Mouse (Mus musculus) spleen, adult 10 weeks (tissue): ENCODE data around the gene Sept3. TPM values are rescaled to one million over a fixed set of nuclear protein-coding genes. Genes with fewer than 3 reads are reported as not detected.

Experiments
- polyA plus RNA-seq: library from polyadenylated mRNA; stranded (reverse); fragments of 350-450 nt; fragmentation: Illumina TruSeq; extraction: RNeasy Lipid Tissue Mini Kit (QIAGEN cat#74804); gene quantifications from one replicate; pipeline ENCODE4 v1.2.3, GENCODE M21; 2015; ENCODE audit warnings: low replicate concordance; ENCODE audit not compliant: insufficient read depth

The Sept3 gene
- polyA plus RNA-seq = 3.2 TPM

DNA sequence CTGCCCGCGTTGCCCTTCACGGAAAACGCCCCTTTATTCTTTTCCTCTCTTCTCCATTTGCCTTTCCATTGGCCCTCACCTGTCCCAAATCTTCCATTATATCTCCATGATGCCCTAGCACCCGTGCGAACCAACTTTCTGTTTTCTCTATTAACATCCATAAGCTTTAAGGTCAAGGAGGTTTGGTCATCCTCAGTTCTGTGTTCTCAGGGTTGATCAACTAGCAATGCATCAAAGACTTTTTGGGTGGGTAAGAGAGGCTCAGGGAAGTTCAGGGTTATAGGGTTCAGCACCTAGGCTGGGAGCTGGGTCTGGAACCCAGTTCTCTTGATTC, at the start of gene Sept3:
TSS of gene Sept3 (plus strand) at position 301 of the 334 bp plus-strand sequence.

DNA sequence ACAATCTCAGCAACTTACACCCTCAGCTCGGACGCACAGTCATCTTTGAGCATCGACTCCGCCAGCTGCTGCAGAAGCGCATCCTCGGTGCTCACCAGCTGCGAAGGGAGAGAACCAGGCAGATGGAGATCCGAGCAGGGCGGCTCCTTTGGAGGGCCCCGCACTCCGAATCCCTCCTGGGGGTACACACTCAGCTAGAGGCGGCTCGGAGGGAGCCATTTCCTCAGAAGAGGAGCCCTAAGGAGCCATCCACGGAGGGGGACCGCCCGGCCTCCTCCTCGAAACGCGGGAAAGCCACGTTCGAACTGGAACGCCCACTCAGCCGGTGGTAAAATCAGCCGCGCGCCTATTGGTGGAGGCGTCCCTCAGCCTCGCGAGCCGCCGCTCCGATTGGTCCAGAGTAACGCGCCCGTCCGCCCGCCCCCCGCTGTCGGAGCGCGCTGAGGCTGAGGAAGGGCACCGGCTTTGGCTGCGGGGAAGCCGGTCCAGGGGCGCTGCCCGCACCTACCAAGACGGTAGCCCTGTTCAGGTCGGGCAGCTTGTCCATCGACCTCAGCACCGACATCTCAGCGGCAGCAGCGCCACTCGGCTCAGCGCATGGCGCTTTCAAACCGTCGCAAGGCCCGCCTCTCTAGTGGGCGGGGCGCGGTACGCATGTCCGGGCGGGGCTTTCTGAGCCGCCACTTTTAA, 30.4 kb upstream of the Sept3 start, which contains the start of gene Cenpm:
TSS of gene Cenpm (minus strand) at position 634 of the 690 bp plus-strand sequence.

DNA sequence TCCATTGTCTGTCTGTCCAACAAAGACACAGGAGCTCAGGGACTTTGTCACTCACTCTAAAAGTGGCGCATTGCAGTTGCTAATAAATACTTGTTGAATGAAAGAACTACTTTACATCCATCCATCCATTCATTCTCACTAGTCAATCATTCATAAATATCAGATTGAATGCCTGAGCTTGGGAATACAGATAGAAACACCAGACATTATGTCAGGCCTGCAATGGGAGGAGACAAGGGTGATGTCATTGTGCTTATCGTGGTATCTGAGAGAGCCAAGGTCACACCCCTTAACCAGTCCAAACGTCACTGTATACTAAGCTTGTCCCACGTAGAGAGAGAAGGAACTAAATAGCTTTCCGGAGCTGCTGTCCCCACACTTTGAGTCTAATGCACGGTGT, 22.6 kb upstream of the Sept3 start, which contains the start of gene 1500009C09Rik:
TSS of gene 1500009C09Rik (plus strand) at position 301 of the 400 bp plus-strand sequence.

DNA sequence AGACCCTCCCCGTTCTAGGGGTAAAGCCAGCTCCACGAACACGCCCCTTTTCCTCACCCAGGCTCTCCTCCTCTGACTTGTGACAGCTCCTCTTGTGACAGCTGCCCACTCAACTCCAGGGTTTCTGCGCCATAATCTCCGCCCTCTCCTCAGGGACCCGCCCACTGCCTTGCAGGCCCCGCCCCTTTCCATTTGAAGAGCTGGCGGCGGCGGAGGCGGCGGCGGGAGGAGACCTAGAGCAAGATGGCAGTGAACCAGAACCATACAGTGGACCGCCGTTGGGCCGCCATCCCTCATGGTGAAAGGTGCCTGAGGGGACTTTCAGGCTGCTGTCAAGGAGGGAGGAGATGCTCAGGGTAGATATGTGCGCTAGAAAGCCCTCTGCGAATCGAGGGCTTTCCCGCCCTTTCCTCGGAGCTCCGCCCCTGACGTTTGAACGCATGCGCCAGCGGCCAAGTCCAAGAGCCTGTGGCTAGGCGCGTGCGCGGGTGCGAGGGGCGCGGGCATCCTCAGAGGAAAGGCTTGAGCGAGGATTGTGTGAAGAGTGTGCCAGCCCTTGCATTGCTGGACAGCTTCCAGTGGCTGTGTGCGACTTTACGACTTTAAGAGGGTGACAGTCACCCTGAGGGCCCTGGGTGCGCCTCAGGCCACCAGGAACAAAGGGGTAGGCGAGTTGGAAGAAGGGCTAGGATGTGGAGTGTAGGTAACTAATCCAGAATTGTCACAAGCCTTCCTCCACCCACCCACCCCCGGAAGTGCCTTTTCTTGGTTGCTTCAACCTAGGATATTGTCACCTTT, 24.3 kb downstream of the Sept3 start, which contains the start of gene Wbp2nl:
TSS of gene Wbp2nl (plus strand) at position 191 of the 798 bp plus-strand sequence.

DNA sequence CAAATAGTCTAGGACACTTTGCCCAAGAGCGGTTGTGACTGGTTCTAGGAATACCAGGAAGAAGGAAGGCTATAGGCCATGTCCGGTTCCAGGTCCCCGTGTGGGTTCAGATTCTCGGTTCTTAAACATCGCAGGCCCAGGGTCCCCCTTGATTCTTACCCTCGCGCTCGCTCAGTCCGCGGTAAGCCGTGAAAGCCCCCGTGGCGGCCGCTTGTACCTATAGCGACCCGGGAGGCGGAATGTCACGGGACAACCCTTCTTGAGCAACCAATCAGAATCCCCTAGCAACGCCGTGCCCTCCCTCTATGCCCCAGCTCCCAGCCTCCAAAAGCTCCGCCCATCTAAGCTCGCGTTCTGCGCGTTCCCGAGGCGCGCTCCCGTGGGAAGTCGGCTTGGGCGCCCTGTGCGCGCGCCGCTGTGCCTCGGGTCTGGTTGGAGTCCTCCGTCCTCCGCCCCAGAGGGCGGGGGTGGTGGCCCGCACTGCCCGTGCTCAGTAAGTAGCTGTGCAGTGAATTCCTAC, 64.0 kb downstream of the Sept3 start, which contains the start of the genes Naga, Pheta2 and Smdt1:
TSS of gene Naga (minus strand) at position 333 of the 520 bp plus-strand sequence.
TSS of gene Pheta2 (plus strand) at position 350 of the 520 bp plus-strand sequence.
TSS of gene Smdt1 (plus strand) at position 367 of the 520 bp plus-strand sequence.

Other genes starting within 250 kb of the Sept3 start
- gene Desi1, start 241.0 kb upstream of the Sept3 start, polyA plus RNA-seq = 24.1 TPM
- 237 TPM for gene Snu13, start 227.3 kb upstream of the Sept3 start, polyA plus RNA-seq
- gene 4930407I10Rik, start 215.7 kb upstream of the Sept3 start, polyA plus RNA-seq = not detected
- not detected for gene Mei1, start 204.9 kb upstream of the Sept3 start, polyA plus RNA-seq
- 33.7 TPM for gene Ccdc134, start 147.0 kb upstream of the Sept3 start, polyA plus RNA-seq
- gene Srebf2, start 127.7 kb upstream of the Sept3 start, polyA plus RNA-seq = 50.6 TPM
- 0.11 TPM for gene Shisa8, start 62.1 kb upstream of the Sept3 start, polyA plus RNA-seq
- 108 TPM for gene Tnfrsf13c, start 50.5 kb upstream of the Sept3 start, polyA plus RNA-seq
- gene Cenpm, start 30.1 kb upstream of the Sept3 start, polyA plus RNA-seq = 4.6 TPM
- gene 1500009C09Rik, start 22.5 kb upstream of the Sept3 start, polyA plus RNA-seq = not detected
- not detected for gene Wbp2nl, start 24.1 kb downstream of the Sept3 start, polyA plus RNA-seq
- gene Naga, start 64.0 kb downstream of the Sept3 start, polyA plus RNA-seq = 51.6 TPM
- 4.0 TPM for gene Pheta2, start 64.0 kb downstream of the Sept3 start, polyA plus RNA-seq
- 64.5 TPM for gene Smdt1, start 64.1 kb downstream of the Sept3 start, polyA plus RNA-seq
- gene Ndufa6, start 79.4 kb downstream of the Sept3 start, polyA plus RNA-seq = 263 TPM
- 10.1 TPM for gene Cyp2d22, start 105.4 kb downstream of the Sept3 start, polyA plus RNA-seq
- gene Cyp2d11, start 119.1 kb downstream of the Sept3 start, polyA plus RNA-seq = not detected
- not detected for gene Cyp2d10, start 132.3 kb downstream of the Sept3 start, polyA plus RNA-seq
- gene Cyp2d9, start 158.5 kb downstream of the Sept3 start, polyA plus RNA-seq = not detected